Mouse (Mus musculus): ENCODE data around the gene Fbxl5.

DNA sequence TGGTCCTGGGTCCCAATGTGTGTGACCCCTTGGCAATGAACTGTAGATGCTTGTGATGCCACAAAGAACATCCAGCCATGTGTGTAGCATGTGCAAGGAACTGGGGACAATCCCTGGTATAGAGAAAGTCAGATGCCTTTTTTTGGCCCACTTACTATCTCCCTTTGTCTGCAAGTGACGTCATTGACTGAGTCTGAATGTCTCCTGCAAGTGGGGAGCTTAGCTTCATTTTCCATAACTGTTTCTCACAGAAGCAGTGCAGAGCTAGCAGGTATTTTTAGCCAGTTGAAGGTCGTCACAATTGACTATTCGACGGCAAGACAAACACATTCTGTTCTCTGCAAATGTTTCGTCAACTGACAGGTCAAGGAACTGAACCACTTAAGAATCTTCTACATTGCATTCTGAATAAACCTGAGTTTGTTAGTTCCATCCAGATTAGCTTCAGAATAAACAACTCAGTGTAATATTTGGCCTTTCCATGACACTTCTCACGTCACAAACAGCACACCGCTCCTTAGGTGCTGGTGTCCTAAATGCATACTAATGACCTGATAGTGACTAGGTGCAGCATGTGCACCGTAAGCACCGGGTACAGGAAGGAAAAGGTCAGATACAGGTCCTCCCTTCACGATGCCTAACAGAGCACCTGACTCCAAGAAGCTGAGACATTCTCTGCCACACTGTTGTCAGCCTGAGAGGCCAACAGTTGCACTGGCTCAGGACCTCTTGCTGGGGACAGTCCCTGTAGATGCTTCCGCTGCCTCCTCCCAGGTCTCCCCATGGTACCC is 92.9 kb downstream of the Fbxl5 start:
- TF ChIP-seq CTCF (IDR thresholded peaks at IDR 0.05; ENCODE audit: insufficient read depth, low read length) (no peak), POLR2A (IDR thresholded peaks at IDR 0.05; ENCODE audit: borderline replicate concordance, extremely low read depth, low read depth, low read length) (no peak)

All from lung, adult 2 months (tissue).